Mouse (Mus musculus): ENCODE measurements around the gene Syk. TPM values are rescaled to one million over a fixed set of nuclear protein-coding genes. Genes with fewer than 3 reads are reported as not detected.

The Syk gene
- polyA plus RNA-seq, 1 experiment from 2014 or later: 4.3 TPM

- H3K9ac ChIP-seq (replicated peaks; ENCODE audit: low read depth): no peak overlapping the region
- WGBS: 32% methylated on average over 9 of the region's 9 CpGs
- H3K27ac ChIP-seq (ENCODE audit: low read length): no peak overlapping the region
- H3K36me3 ChIP-seq (ENCODE audit: insufficient read depth, low read length): no peaks in the 10 kb centered on the region
- H3K9me3 ChIP-seq (ENCODE audit: low read length): no peaks in the 10 kb centered on the region
- H3K27me3 ChIP-seq (replicated peaks; ENCODE audit: insufficient read depth, low read length): no peaks in the 10 kb centered on the region
- H3K4me1 ChIP-seq (ENCODE audit: insufficient read depth, low read depth, low read length): no peaks in the 10 kb centered on the region
- ATAC-seq (no peak), DNase-seq (ENCODE audit: low spot score) (peak; percentile 8)
- no peak overlapping the region for H3K4me3 ChIP-seq (ENCODE audit: low read depth, low read length)
- TF ChIP-seq EP300 (IDR thresholded peaks at IDR 0.05) (no peak), CTCF (IDR thresholded peaks at IDR 0.05) (no peak)
- H3K4me2 ChIP-seq (replicated peaks; ENCODE audit: low read depth, low read length): no peak overlapping the region
Observed at GRCm38 (mm10) chr13:52654830-52655308, 71.9 kb downstream of the Syk start.

- DNase-seq (ENCODE audit: low spot score): no peak
Observed at GRCm38 (mm10) chr13:52657966-52658365, 75.0 kb downstream of the Syk start.

GRCm38 (mm10) chr13:52658477-52658876, 75.5 kb downstream of the Syk start:
- no peaks in the 10 kb centered on the region for H3K27me3 ChIP-seq (replicated peaks; ENCODE audit: insufficient read depth, low read length)
- WGBS: 2% methylated on average over 8 of the region's 8 CpGs
- H3K9me3 ChIP-seq (ENCODE audit: low read length): no peaks in the 10 kb centered on the region
- no peak overlapping the region for H3K27ac ChIP-seq (ENCODE audit: low read length)
- ATAC-seq (peak; percentile 76), DNase-seq (ENCODE audit: low spot score) (peak; percentile 87)
- H3K36me3 ChIP-seq (ENCODE audit: insufficient read depth, low read length): no peaks in the 10 kb centered on the region
- TF ChIP-seq CTCF (IDR thresholded peaks at IDR 0.05) (peak; percentile 97), EP300 (IDR thresholded peaks at IDR 0.05) (no peak)
- H3K9ac ChIP-seq (replicated peaks; ENCODE audit: low read depth): no peak overlapping the region
- no peaks in the 10 kb centered on the region for H3K4me1 ChIP-seq (ENCODE audit: insufficient read depth, low read depth, low read length)
- H3K4me3 ChIP-seq (ENCODE audit: low read depth, low read length): no peak overlapping the region
- no peak overlapping the region for H3K4me2 ChIP-seq (replicated peaks; ENCODE audit: low read depth, low read length)

More at GRCm38 (mm10) chr13:52657966-52658365, 75.0 kb downstream of the Syk start:
- Histone ChIP-seq H3K4me3 (ENCODE audit: low read depth, low read length) (no peak overlapping the region), H3K36me3 (ENCODE audit: insufficient read depth, low read length) (no peaks in the 10 kb centered on the region), H3K4me2 (replicated peaks; ENCODE audit: low read depth, low read length) (no peak overlapping the region), H3K9me3 (ENCODE audit: low read length) (no peaks in the 10 kb centered on the region), H3K27ac (ENCODE audit: low read length) (no peak overlapping the region), H3K27me3 (replicated peaks; ENCODE audit: insufficient read depth, low read length) (no peaks in the 10 kb centered on the region), H3K9ac (replicated peaks; ENCODE audit: low read depth) (no peak overlapping the region), H3K4me1 (ENCODE audit: insufficient read depth, low read depth, low read length) (no peaks in the 10 kb centered on the region)
- TF ChIP-seq CTCF (IDR thresholded peaks at IDR 0.05): no peak
- no peak for TF ChIP-seq EP300 (IDR thresholded peaks at IDR 0.05)
- WGBS: 70% methylated on average over 7 of the region's 7 CpGs
- ATAC-seq: no peak

GRCm38 (mm10) chr13:52659171-52659665, 76.2 kb downstream of the Syk start:
- DNase-seq (ENCODE audit: low spot score) (no peak), ATAC-seq (no peak)
- TF ChIP-seq EP300 (IDR thresholded peaks at IDR 0.05): no peak
- TF ChIP-seq CTCF (IDR thresholded peaks at IDR 0.05): no peak
- H3K9ac ChIP-seq (replicated peaks; ENCODE audit: low read depth): no peak overlapping the region
- 71% methylated on average over 11 of the region's 11 CpGs for WGBS
- no peak overlapping the region for H3K4me2 ChIP-seq (replicated peaks; ENCODE audit: low read depth, low read length)
- H3K4me1 ChIP-seq (ENCODE audit: insufficient read depth, low read depth, low read length): no peaks in the 10 kb centered on the region
- H3K27me3 ChIP-seq (replicated peaks; ENCODE audit: insufficient read depth, low read length): no peaks in the 10 kb centered on the region
- no peaks in the 10 kb centered on the region for H3K36me3 ChIP-seq (ENCODE audit: insufficient read depth, low read length)
- no peaks in the 10 kb centered on the region for H3K9me3 ChIP-seq (ENCODE audit: low read length)
- H3K4me3 ChIP-seq (ENCODE audit: low read depth, low read length): no peak overlapping the region
- H3K27ac ChIP-seq (ENCODE audit: low read length): no peak overlapping the region

GRCm38 (mm10) chr13:52669889-52670288, 86.9 kb downstream of the Syk start:
- Histone ChIP-seq H3K27me3 (replicated peaks; ENCODE audit: insufficient read depth, low read length) (no peaks in the 10 kb centered on the region), H3K9me3 (ENCODE audit: low read length) (no peaks in the 10 kb centered on the region), H3K4me3 (ENCODE audit: low read depth, low read length) (no peak overlapping the region), H3K4me1 (ENCODE audit: insufficient read depth, low read depth, low read length) (no peaks in the 10 kb centered on the region), H3K9ac (replicated peaks; ENCODE audit: low read depth) (no peak overlapping the region), H3K4me2 (replicated peaks; ENCODE audit: low read depth, low read length) (no peak overlapping the region), H3K27ac (ENCODE audit: low read length) (no peak overlapping the region), H3K36me3 (ENCODE audit: insufficient read depth, low read length) (no peaks in the 10 kb centered on the region)
- DNase-seq (ENCODE audit: low spot score): no peak
- WGBS: 68% methylated on average over 3 of the region's 3 CpGs
- no peak for ATAC-seq
- TF ChIP-seq EP300 (IDR thresholded peaks at IDR 0.05) (no peak), CTCF (IDR thresholded peaks at IDR 0.05) (peak; percentile 60)

- Histone ChIP-seq H3K9ac (replicated peaks; ENCODE audit: low read depth) (no peak overlapping the region), H3K4me3 (ENCODE audit: low read depth, low read length) (no peak overlapping the region), H3K4me1 (ENCODE audit: insufficient read depth, low read depth, low read length) (no peaks in the 10 kb centered on the region), H3K4me2 (replicated peaks; ENCODE audit: low read depth, low read length) (no peak overlapping the region), H3K36me3 (ENCODE audit: insufficient read depth, low read length) (no peaks in the 10 kb centered on the region), H3K27me3 (replicated peaks; ENCODE audit: insufficient read depth, low read length) (no peaks in the 10 kb centered on the region), H3K27ac (ENCODE audit: low read length) (no peak overlapping the region), H3K9me3 (ENCODE audit: low read length) (no peaks in the 10 kb centered on the region)
- peak; percentile 80 for DNase-seq (ENCODE audit: low spot score)
- TF ChIP-seq EP300 (IDR thresholded peaks at IDR 0.05): 0 out of 2 replicates have a peak, but pooled peaks have one; percentile 10
- TF ChIP-seq CTCF (IDR thresholded peaks at IDR 0.05): no peak
- ATAC-seq: peak; percentile 84
- 30% methylated on average over 4 of the region's 4 CpGs for WGBS
Observed at GRCm38 (mm10) chr13:52673272-52673671, 90.3 kb downstream of the Syk start.

GRCm38 (mm10) chr13:52673856-52674255, 90.9 kb downstream of the Syk start:
- TF ChIP-seq EP300 (IDR thresholded peaks at IDR 0.05) (no peak), CTCF (IDR thresholded peaks at IDR 0.05) (no peak)
- H3K4me3 ChIP-seq (ENCODE audit: low read depth, low read length): no peak overlapping the region
- 47% methylated on average over 4 of the region's 4 CpGs for WGBS

More at GRCm38 (mm10) chr13:52673856-52674255, 90.9 kb downstream of the Syk start:
- ATAC-seq (no peak), DNase-seq (ENCODE audit: low spot score) (no peak)
- H3K9ac ChIP-seq (replicated peaks; ENCODE audit: low read depth): no peak overlapping the region
- H3K4me2 ChIP-seq (replicated peaks; ENCODE audit: low read depth, low read length): no peak overlapping the region
- no peaks in the 10 kb centered on the region for H3K4me1 ChIP-seq (ENCODE audit: insufficient read depth, low read depth, low read length)
- no peak overlapping the region for H3K27ac ChIP-seq (ENCODE audit: low read length)
- H3K9me3 ChIP-seq (ENCODE audit: low read length): no peaks in the 10 kb centered on the region
- H3K36me3 ChIP-seq (ENCODE audit: insufficient read depth, low read length): no peaks in the 10 kb centered on the region
- H3K27me3 ChIP-seq (replicated peaks; ENCODE audit: insufficient read depth, low read length): no peaks in the 10 kb centered on the region
